Mouse (Mus musculus) C2C12 (cell line): ENCODE results near the gene Col6a5. TPM values are rescaled to one million over a fixed set of nuclear protein-coding genes. Genes with fewer than 3 reads are reported as not detected.

ENCODE experiments used
- H3K27me3 ChIP-seq: one replicate; pipeline ENCODE4 v1.6.1; 2011; ENCODE audit not compliant: control insufficient read depth, insufficient read depth, insufficient read length
- H3K36me3 ChIP-seq: one replicate; pipeline ENCODE4 v1.6.1; 2011; ENCODE audit not compliant: control insufficient read depth, insufficient read depth
- H3K4me3 ChIP-seq: one replicate; pipeline ENCODE4 v1.5.1; 2011; ENCODE audit warnings: mild to moderate bottlenecking, control low read depth; ENCODE audit not compliant: poor library complexity, insufficient read depth, severe bottlenecking
- H3K79me2 ChIP-seq: one replicate; pipeline ENCODE4 v1.6.1; 2011; ENCODE audit not compliant: control insufficient read depth, insufficient read depth
- H3K79me3 ChIP-seq: one replicate; pipeline ENCODE4 v1.6.1; 2011; ENCODE audit warnings: low read depth, control low read depth
- H3ac ChIP-seq: one replicate; pipeline ENCODE3; 2011; ENCODE audit warnings: low read depth; ENCODE audit not compliant: control insufficient read depth, insufficient read length
- CEBPB ChIP-seq: IDR thresholded peaks from one replicate; pipeline ENCODE4 v1.6.1; 2011; ENCODE audit warnings: low read depth, mild to moderate bottlenecking, control low read depth, moderate library complexity
- CTCF ChIP-seq: IDR thresholded peaks from one replicate; pipeline ENCODE4 v1.5.1; 2011; ENCODE audit not compliant: control insufficient read depth, insufficient read depth, insufficient read length
- FOSL1 ChIP-seq: IDR thresholded peaks from one replicate; pipeline ENCODE4 v1.8.0; 2011; ENCODE audit warnings: mild to moderate bottlenecking, low read length; ENCODE audit not compliant: poor library complexity, insufficient read depth, severe bottlenecking
- MAX ChIP-seq: IDR thresholded peaks from one replicate; pipeline ENCODE4 v1.6.1; 2011; ENCODE audit warnings: mild to moderate bottlenecking, control low read depth
- MYOD1 ChIP-seq: IDR thresholded peaks from one replicate; pipeline ENCODE4 v1.6.1; 2011; ENCODE audit warnings: low read depth; ENCODE audit not compliant: control insufficient read depth, insufficient read length
- MYOG ChIP-seq: IDR thresholded peaks from one replicate; pipeline ENCODE4 v1.6.1; 2011; ENCODE audit not compliant: control insufficient read depth, insufficient read length; ENCODE audit errors: extremely low read depth
- USF1 ChIP-seq: IDR thresholded peaks from one replicate; pipeline ENCODE4 v1.6.1; 2011; ENCODE audit warnings: low read depth, mild to moderate bottlenecking, control low read depth, moderate library complexity
- polyA plus RNA-seq: library from polyadenylated mRNA; unstranded; fragments of >200 nt; fragmentation: generic; extraction: Trizol; gene quantifications from one replicate; pipeline ENCODE4 v1.2.1, GENCODE M21; 2012; ENCODE audit warnings: missing spikeins

The Col6a5 gene
- polyA plus RNA-seq, 1 experiment, result not detected

GRCm38 (mm10) chr9:105909352-105909751, 51.1 kb downstream of the Col6a5 start:
- Histone ChIP-seq H3K79me2 (no peaks in the 10 kb centered on the region), H3K79me3 (no peaks in the 10 kb centered on the region), H3K36me3 (no peaks in the 10 kb centered on the region), H3ac (no peak overlapping the region), H3K4me3 (no peak overlapping the region), H3K27me3 (no peaks in the 10 kb centered on the region)
- TF ChIP-seq USF1 (no peak), MYOD1 (no peak), MAX (no peak), CTCF (no peak), CEBPB (no peak), MYOG (no peak), FOSL1 (no peak)

GRCm38 (mm10) chr9:105907411-105907810, 53.0 kb downstream of the Col6a5 start:
- TF ChIP-seq CEBPB (no peak), USF1 (no peak)
- Histone ChIP-seq H3ac (no peak overlapping the region), H3K79me3 (no peaks in the 10 kb centered on the region), H3K4me3 (no peak overlapping the region), H3K27me3 (no peaks in the 10 kb centered on the region), H3K79me2 (no peaks in the 10 kb centered on the region), H3K36me3 (no peaks in the 10 kb centered on the region)

DNA sequence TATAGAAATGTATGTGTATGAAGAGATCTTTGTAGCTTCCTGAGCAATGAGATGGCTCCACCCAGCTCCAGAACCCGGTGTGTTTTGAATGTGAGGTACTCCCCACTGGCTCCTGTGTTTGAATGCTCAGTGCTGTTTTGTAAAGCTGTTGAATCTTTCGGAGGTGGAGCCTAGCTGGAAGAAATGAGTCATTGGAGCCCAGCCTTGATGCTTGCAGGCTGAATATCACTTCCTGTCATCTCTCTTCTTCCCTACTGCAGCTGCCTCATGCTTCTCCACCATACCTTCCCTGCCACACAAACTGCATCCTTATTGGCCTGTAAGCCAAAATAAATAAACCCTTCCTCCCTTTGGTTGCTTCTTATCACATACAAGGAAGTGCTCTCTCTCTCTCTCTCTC, 72.9 kb downstream of the Col6a5 start:
- H3K79me2 ChIP-seq, result no peaks in the 10 kb centered on the region
- no peak overlapping the region for H3K4me3 ChIP-seq
- H3K27me3 ChIP-seq, result no peaks in the 10 kb centered on the region
- H3K79me3 ChIP-seq, result no peaks in the 10 kb centered on the region
- no peak overlapping the region for H3ac ChIP-seq
- no peaks in the 10 kb centered on the region for H3K36me3 ChIP-seq
- TF ChIP-seq USF1 (no peak), CEBPB (no peak), MYOD1 (no peak), MAX (no peak), FOSL1 (no peak), CTCF (no peak), MYOG (no peak)

- H3K79me3 ChIP-seq, result no peaks in the 10 kb centered on the region
- TF ChIP-seq FOSL1 (no peak), MAX (no peak), MYOG (no peak), USF1 (no peak), MYOD1 (no peak), CEBPB (no peak), CTCF (no peak)
- no peaks in the 10 kb centered on the region for H3K27me3 ChIP-seq
- H3ac ChIP-seq, result no peak overlapping the region
- no peak overlapping the region for H3K4me3 ChIP-seq
- H3K79me2 ChIP-seq, result no peaks in the 10 kb centered on the region
- H3K36me3 ChIP-seq, result no peaks in the 10 kb centered on the region
These were observed 75.6 kb downstream of the Col6a5 start for GRCm38 (mm10) chr9:105884656-105885430.

GRCm38 (mm10) chr9:105880743-105881142, 79.7 kb downstream of the Col6a5 start:
- Histone ChIP-seq H3ac (no peak overlapping the region), H3K79me2 (no peaks in the 10 kb centered on the region), H3K4me3 (no peak overlapping the region), H3K36me3 (no peaks in the 10 kb centered on the region), H3K27me3 (no peaks in the 10 kb centered on the region), H3K79me3 (no peaks in the 10 kb centered on the region)
- TF ChIP-seq MAX (no peak), CEBPB (no peak), USF1 (no peak), MYOD1 (no peak), MYOG (no peak), FOSL1 (no peak), CTCF (no peak)
